15 mouse cellular contexts compared by ENCODE assay signal in genomic region chr1:151227506-151227905, GRCm38 (mm10). TPM values are rescaled to one million over a fixed set of nuclear protein-coding genes. Genes with fewer than 3 reads are reported as not detected.
"Had no signal": no experiment of that assay in that cellular context is flagged by ENCODE, and none has a peak within 500 bp of the region (broad histone marks: within the 10 kb centered on the region; RNA-seq: fewer than 3 reads in every experiment).

No protein-coding gene starts in this region.

- ATAC-seq: liver, postnatal 0 days; lung, postnatal 0 days; midbrain, embryonic 13.5 days; midbrain, embryonic 15.5 days had no signal

- DNase-seq: liver, postnatal 0 days; lung, adult 2 months; lung, postnatal 14 days; lung, postnatal 36 days; retina, postnatal 1 day; right cerebral cortex, postnatal 14 days; thymus, adult 18-20 months; thymus, postnatal 14 days; thymus, postnatal 36 days had no signal

RNA-seq across cellular contexts. Expression of gene Gm47996, which starts 17.6 kb away (rescaled TPM):
- total RNA-seq: megakaryocyte progenitor cell, adult 5-6 weeks; midbrain, postnatal 0 days; monocyte, adult 5-6 weeks had no signal

RNA-seq across cellular contexts. Expression of gene 3110040M04Rik, which starts 23.6 kb away (rescaled TPM):
- total RNA-seq: megakaryocyte progenitor cell, adult 5-6 weeks; midbrain, postnatal 0 days; monocyte, adult 5-6 weeks had no signal

RNA-seq across cellular contexts. Expression of gene Gm47995, which starts 29.3 kb away (rescaled TPM):
- total RNA-seq: megakaryocyte progenitor cell, adult 5-6 weeks; midbrain, postnatal 0 days; monocyte, adult 5-6 weeks had no signal

RNA-seq across cellular contexts. Expression of gene Gm8947, which starts 35.3 kb away (rescaled TPM):
- total RNA-seq: midbrain, postnatal 0 days; monocyte, adult 5-6 weeks had no signal

RNA-seq across cellular contexts. Expression of gene Gm47985, which starts 45.2 kb away (rescaled TPM):
- total RNA-seq: midbrain, postnatal 0 days; monocyte, adult 5-6 weeks had no signal
